Mouse (Mus musculus) brain, embryonic 18.5 days (tissue): ENCODE results near the gene Ddo.

ENCODE experiments used
- DNase-seq: peaks from one replicate; pipeline ENCODE4 v3.0.0-alpha.2; 2012; ENCODE audit warnings: low read depth, low spot score

Gene Ddo

DNA sequence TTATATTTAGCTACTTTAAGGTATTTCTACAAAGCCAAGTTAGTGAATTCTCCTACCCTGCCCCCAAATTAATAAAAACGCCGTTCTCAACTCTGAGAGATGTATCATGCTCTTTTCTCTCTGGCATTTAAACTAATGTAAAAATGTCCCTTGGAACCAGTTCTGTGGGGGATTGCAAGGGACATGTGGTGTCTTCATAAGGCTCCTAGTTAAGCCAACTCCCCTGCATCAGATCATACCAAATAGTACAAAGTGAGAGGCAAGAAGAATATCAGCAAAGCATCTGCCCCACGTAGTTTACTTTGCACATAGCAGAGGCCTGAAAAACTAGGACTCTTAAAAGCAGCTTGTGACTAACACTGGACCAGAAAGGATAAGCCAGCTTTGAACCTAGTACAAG is 86.9 kb downstream of the Ddo start:
- DNase-seq = no peak

DNA sequence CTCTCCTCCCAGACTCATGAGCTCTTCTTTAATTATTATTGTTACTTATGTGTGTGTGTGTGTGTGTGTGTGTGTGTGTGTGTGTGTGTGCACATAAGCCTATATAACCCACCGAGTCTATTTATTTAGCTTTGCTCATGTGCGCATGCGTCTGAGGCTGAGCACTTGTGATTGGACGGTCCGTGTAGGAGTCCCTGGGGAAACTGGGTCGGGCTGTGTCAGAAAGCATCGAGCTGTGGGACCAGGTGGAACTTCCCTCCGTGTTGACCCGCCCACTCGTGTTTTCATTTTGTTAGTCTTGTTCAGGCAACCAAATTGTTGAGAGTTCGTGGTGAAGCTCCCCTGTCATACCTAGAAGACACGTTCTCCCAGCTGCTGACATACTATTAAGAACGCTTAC is 88.6 kb downstream of the Ddo start:
- no peak for DNase-seq

DNA sequence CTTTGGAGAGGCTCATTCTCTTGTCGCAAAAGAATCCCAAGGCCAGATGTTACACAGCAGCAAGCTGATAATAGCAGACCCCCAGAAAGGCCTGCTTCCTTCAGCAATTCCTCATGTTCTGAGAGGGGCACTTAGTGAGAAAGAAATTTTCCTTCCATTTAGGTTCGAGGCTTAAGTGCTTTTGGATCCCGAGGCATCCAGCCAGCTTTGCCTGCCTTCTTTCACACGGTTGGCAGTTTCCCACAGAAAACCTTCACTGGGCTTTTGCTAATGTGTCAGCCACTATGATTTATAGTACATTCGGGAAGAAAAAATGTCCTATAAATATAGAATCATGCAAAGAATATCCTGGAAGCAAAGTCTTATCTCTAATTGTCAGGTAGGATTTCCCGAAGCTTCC is 89.3 kb downstream of the Ddo start:
- DNase-seq = no peak

DNA sequence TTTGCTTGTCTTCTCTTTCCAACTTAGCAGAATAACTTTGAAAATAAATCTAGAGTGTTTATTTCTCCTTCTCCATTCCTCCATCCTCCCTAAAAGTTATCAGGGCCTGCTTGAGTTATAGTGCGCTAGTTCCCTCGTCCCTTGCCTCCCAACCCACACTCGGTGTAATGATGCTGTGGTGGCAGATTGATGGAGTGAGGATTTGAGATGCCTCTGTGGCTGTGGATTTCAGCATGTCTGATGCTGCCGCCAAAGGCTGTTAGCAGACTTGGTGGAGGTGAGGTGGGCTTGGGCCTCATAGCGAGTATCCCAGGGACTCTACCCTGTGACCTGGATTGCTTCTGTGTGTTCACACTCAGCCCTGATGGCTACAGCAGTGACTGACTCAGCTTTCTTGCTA is 91.1 kb downstream of the Ddo start:
- no peak for DNase-seq

DNA sequence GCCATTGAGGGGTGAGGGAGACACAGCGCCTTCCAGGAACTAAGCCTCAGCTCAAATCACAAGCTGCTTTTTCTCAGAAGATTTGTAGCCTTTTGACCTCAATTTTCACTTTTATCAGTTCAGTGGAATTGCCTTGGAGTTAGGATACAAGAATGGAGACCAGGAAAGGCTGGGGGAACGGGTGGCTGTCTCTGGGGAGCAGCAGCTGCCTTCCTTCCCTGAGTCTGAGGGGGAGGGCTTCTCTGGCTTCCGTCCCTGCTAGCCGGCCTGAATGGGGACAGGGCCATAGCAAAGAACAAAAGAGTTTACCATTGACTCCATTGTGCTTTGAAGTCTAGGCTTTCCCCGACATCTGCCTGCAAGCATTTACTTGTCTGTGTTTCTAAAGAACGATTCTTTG is 94.5 kb downstream of the Ddo start:
- no peak for DNase-seq

DNA sequence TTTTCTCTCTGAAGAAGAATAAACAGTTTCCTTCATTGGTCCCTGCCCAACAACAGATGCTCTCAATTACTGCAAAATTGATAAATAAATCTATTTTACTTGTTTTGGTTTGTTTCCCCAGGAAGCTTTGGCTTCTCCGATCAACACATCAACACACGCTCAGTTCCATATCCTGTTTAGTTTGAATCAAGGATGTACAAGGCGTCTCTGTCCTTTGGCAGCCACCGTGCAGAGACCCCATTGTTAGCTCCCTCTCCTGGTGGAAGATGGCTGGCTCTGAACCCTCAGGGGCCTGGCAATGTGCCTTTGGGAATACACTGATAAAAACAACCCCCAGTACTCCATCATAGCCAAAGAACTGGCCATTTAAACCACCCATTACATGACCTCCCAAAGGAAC is 95.3 kb downstream of the Ddo start:
- DNase-seq = no peak

DNA sequence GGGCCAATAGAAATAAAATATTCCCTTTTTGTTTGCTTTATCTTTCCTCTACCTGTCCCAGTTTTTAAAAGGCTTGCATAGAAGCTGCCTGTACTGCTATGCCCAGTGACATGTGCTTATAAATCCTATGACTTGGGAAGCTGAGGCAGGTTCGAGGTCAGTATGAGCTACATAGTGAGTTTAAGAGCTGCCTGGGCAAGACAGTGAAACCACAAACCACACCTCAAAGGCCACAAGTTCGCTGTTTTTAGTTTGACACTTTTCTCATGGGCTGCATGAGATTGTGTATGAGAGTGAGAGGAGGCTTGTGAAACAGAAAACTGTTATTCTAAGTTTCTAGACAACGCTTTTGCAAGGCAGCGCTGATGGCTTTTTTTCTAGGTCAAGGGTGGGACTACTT is 95.7 kb downstream of the Ddo start:
- DNase-seq = no peak

DNA sequence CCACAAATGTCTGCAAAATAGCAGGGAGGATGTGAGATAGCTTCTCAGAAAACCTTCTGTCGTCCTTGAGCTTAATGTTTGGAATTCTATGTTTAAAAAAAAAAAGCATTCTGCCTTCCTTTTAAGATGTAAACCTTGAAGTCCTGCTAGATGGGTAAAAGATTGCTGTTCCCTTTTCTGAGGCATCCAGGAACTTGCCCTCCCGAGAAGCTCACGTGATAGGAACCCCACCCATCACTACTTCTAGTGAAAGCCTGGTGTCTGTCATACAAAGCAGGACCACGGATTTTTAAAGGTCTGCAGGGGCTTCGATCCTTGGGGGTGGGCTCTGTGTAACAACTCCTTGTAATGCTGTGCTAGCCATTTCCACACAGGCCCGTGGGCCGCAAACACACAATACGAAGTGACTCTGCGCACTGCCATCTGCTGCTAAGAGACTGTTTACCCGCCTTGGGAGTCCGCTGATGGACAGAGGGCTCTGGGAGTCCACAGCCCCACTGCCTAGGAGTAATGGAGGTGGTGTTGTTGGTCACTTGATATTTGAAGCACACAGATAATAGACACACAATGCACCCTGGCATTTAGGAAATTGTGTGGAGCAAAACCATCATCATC is 96.6 kb downstream of the Ddo start:
- no peak for DNase-seq

DNA sequence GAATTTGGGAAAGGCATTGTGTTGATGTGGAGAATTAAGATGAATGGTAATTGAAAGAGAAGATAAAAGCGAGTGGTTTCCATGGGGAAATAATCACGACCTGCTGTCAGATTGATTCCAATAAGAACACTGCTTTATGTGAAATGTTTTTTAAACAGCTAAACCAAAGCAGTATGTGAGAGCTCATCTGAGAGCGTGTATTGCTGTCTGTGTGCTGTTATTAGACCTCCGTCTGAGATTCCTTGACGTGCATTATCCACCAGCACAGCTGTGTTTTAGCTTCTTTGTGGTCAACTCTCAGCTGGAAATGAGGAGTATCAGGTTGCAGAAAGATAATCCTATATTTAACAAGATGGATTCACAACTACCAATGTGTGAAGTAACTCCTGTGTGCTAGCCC is 97.2 kb downstream of the Ddo start:
- no peak for DNase-seq

DNA sequence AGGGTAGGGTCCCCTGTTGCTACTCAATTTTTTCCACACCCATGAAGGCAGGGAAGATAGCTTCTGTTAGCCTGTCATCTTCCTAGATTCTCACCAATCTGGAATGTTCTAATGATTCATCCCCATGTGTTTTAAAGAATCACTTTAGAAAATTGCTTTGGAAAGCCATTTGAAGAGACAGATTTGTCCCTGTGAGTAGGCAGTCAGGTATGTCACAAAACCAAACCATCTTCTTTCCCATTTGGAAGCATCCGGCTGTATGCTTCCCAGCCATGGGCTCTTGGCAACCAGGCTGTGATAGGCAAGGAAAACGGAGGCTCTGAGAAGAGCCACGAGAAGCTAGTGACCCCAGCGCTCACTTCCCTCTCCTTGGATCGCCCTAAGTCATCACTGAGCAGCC is 100.4 kb downstream of the Ddo start:
- no peak for DNase-seq
